Comparison of ENCODE assay signal across 8 mouse cellular contexts in genomic region chr15:101092121-101092828, GRCm38 (mm10). TPM values are rescaled to one million over a fixed set of nuclear protein-coding genes. Genes with fewer than 3 reads are reported as not detected.
DNase-seq lines count a peak whose midpoint lies in the region; ATAC-seq lines count a peak whose summit lies in the region.
"Had no signal": no experiment of that assay in that cellular context is flagged by ENCODE, and none has a peak within 500 bp of the region (broad histone marks: within the 10 kb centered on the region; RNA-seq: fewer than 3 reads in every experiment).

No protein-coding gene starts in this region.

- peak; percentile 53 for DNase-seq in ZHBTc4 (ENCODE audit: low read depth, low spot score)
- peak; percentile 66 for DNase-seq in embryo, embryonic 9.5 days (ENCODE audit: extremely low spot score)
- DNase-seq in kidney, adult 18-20 months: peak; percentile 42
- peak; percentile 52 for DNase-seq in midbrain, embryonic 14.5 days
- no peak for DNase-seq in cerebellum, postnatal 4 days (ENCODE audit: low spot score in 2 of 2)
- DNase-seq in adrenal gland, postnatal 36 days: no peak
- no peak for DNase-seq in spleen, adult 12 weeks (ENCODE audit: low spot score)

- no peaks in the 10 kb centered on the region for H3K27me3 ChIP-seq in midbrain, embryonic 14.5 days (ENCODE audit: control insufficient read depth, insufficient read depth, low read length)
- H3K27me3 ChIP-seq: lung, embryonic 15.5 days had no signal

- H3K9ac ChIP-seq in midbrain, embryonic 14.5 days (replicated peaks; ENCODE audit: low read length): no peak overlapping the region
- H3K9ac ChIP-seq: lung, embryonic 15.5 days had no signal

- H3K9me3 ChIP-seq in midbrain, embryonic 14.5 days (ENCODE audit: control insufficient read depth, low read length): no peaks in the 10 kb centered on the region
- H3K9me3 ChIP-seq: lung, embryonic 15.5 days had no signal

- H3K4me2 ChIP-seq in midbrain, embryonic 14.5 days (ENCODE audit: low read length): peak overlapping the region; percentile 34
- H3K4me2 ChIP-seq: lung, embryonic 15.5 days had no signal

- ATAC-seq in midbrain, embryonic 14.5 days (ENCODE audit: low FRiP score, low TSS enrichment): peak; percentile 44; the same call in 1 of the 2 replicates

- no peaks in the 10 kb centered on the region for H3K36me3 ChIP-seq in midbrain, embryonic 14.5 days (ENCODE audit: control insufficient read depth, insufficient read depth, low read length)
- H3K36me3 ChIP-seq: lung, embryonic 15.5 days had no signal

- H3K27ac ChIP-seq in midbrain, embryonic 14.5 days (replicated peaks; ENCODE audit: low read depth, low read length): peak overlapping the region; percentile 67
- H3K27ac ChIP-seq: lung, embryonic 15.5 days had no signal

- 24% methylated on average over 14 of the region's 14 CpGs for WGBS in midbrain, embryonic 14.5 days

- H3K4me1 ChIP-seq in midbrain, embryonic 14.5 days (ENCODE audit: control insufficient read depth, insufficient read depth, low read length): peaks cover 27% of the 10 kb centered on the region

- H3K4me3 ChIP-seq in midbrain, embryonic 14.5 days (replicated peaks; ENCODE audit: low read depth, low read length): no peak overlapping the region
- H3K4me3 ChIP-seq: lung, embryonic 15.5 days had no signal

RNA-seq across cellular contexts. Expression of gene Fignl2, which starts 13.9 kb away (rescaled TPM):
- 0.09 and 0.11 TPM in 2 replicates for polyA plus RNA-seq in midbrain, embryonic 14.5 days (2014; fragmentation: Nextera tagmentation; extraction: Ambion mirVana)
- 1 to 10 TPM; 9.4 to 9.9 TPM for total RNA-seq in adrenal gland, postnatal 36 days (2021)

RNA-seq across cellular contexts. Expression of gene Ankrd33, which starts 23.3 kb away (rescaled TPM):
- polyA plus RNA-seq in midbrain, embryonic 14.5 days (2014; fragmentation: Nextera tagmentation; extraction: Ambion mirVana): not detected in 2 replicates
- under 1 TPM; 0.56 to 0.99 TPM for total RNA-seq in adrenal gland, postnatal 36 days (2021)
- polyA plus RNA-seq: lung, embryonic 15.5 days had no signal

RNA-seq across cellular contexts. Expression of gene Acvrl1, which starts 36.0 kb away (rescaled TPM):
- 3.3 and 4.4 TPM in 2 replicates for polyA plus RNA-seq in midbrain, embryonic 14.5 days (2014; fragmentation: Nextera tagmentation; extraction: Ambion mirVana)
- total RNA-seq in adrenal gland, postnatal 36 days (2021): 10 to 100 TPM; 13.4 to 17.5 TPM

RNA-seq across cellular contexts. Expression of gene Gm47841, which starts 45.1 kb away (rescaled TPM):
- not detected in 2 replicates for polyA plus RNA-seq in midbrain, embryonic 14.5 days (2014; fragmentation: Nextera tagmentation; extraction: Ambion mirVana)
- total RNA-seq in adrenal gland, postnatal 36 days (2021): under 1 TPM in 1 of 2 experiments, not detected in 1; 0.26 TPM

Comparison
In these comparisons a context has a peak if more than half of its experiments do, and no peak if none do; other contexts are left out.
1. DNase-seq: peak in ZHBTc4 (single experiment), embryo, embryonic 9.5 days (single experiment), kidney, adult 18-20 months (single experiment) and midbrain, embryonic 14.5 days (single experiment); none in cerebellum, postnatal 4 days (0 of 2), adrenal gland, postnatal 36 days (0 of 2) and spleen, adult 12 weeks (single experiment).